Mouse (Mus musculus): ENCODE measurements around the gene Slc38a6.

The Slc38a6 gene

GRCm38 (mm10) chr12:73402137-73402712, 115.6 kb downstream of the Slc38a6 start:
- ChIA-PET POLR2A (no interaction called here), CTCF (no interaction called here)

- ChIA-PET POLR2A (no interaction called here), CTCF (no interaction called here)
These were observed 116.5 kb downstream of the Slc38a6 start for GRCm38 (mm10) chr12:73402851-73403665.
